Mouse (Mus musculus) lung, postnatal 25 days (tissue): Measurements from ENCODE around the gene Gm4559.
"Not testable (repeated sequence)": the region's sequence is repeated elsewhere in the genome, so short reads cannot be mapped to it uniquely, and the experiment has no call there.

ENCODE experiments used
- DNase-seq: peaks from one replicate; pipeline ENCODE4 v3.0.0; 2022; ENCODE audit warnings: low spot score

The Gm4559 gene

DNA sequence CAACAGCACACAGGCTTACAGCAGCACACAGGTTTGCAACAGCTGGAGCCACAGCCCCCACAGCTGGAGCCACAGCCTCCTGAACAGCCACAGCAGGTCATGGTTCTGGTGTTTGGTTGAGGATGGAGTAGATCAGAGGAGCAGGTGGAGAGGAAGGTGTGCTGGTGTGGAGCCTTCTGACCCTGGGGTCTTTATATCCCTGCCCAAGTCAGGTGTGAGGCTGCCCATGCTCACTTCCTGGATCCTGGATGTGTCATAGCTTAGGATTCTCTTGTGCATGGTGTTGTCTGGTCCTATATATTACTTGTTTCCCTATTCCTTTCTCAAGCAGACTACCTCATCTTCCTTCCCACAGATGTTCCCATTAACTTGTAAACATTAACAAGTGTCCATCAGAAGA, at the start of gene Gm4559:
Gene Gm4559 (minus strand): TSS at position 101 of the 400 bp plus-strand sequence.
- DNase-seq: not testable (repeated sequence)

DNA sequence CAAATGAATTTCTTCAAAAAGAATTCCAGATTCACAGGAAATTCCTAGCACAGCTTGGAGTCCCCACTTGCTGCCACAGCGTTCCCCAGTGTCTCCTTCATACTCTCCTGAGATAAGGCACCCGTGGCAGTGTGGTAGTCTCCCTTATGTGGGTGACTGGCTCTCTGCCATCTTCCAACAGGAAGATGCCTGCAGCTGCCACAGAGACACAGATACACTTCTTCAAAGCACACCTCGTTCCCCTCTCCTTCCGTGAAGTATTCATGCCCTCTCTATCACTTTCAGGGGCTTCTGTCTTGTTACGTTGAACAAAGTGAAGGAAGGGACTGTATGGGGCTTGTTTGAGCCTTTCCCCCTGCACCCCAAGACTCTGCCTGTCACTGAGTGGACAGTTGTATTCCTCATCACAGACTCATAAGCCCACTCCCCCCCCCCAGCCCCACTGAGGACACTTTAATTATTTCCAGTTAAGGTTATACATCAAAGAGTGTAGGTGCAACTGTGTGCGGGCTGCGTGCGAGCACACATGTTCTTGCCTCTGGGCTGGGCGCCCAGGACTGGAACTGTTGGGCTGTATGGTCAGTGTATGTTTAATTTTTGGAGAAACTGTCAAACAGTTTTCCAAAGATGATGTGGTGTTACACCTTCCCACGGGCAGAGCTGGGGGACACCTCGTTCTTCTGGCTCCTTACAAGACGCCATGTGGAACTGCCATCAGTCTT, 49.4 kb upstream of the Gm4559 start:
- DNase-seq: no peak

DNA sequence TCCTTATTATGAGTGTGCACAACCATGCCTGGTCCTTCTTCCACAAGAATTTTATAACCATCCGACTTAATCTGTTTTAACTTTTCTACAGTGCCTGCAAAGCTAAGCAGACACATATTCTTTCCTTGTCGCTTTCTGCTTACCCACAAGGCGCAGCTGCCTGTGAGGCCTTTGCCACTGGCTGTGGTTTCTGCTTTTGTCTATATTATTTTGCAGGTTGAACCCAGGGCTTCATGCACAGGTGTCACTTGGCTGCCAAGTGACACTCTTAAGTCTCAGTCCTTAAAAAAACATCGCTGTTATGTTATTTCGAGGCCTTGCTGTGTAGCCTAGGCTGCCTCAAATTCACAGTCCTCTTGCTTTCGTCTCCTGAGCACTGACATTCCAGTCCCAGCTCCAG, 48.5 kb upstream of the Gm4559 start:
- no peak for DNase-seq

DNA sequence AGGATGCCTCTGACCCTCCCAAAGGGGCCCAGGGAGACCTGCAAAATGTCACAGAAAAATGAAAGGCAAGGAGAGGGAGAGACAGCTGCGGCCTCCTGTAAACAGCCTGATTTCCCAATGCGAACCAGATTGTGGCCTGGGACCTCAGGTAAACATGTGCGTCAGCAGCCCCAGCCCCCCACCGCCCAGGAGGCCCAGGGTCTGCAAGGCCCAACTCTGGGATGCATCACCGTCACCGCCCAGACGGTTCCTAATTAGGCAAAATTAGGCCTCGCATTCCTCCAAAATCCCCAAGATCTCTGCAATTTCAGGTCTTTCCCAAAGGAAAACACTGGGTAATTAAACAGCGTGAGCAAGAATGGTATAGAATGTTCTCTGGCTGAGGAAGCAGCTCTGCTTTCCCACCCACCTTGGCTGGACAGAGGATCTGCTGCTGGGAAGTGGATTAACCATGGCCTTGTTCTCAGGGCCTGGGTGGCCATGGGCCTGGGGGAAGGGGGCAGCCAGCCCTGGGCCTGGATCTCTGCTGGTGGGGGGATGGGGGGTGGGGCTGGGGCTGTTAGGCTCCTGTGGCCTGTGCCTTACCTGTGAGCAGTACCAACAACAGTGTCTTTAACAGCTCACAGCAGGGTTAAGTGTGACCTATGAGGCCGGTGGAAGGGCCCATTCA, 47.6 kb upstream of the Gm4559 start:
- not testable (repeated sequence) for DNase-seq

DNA sequence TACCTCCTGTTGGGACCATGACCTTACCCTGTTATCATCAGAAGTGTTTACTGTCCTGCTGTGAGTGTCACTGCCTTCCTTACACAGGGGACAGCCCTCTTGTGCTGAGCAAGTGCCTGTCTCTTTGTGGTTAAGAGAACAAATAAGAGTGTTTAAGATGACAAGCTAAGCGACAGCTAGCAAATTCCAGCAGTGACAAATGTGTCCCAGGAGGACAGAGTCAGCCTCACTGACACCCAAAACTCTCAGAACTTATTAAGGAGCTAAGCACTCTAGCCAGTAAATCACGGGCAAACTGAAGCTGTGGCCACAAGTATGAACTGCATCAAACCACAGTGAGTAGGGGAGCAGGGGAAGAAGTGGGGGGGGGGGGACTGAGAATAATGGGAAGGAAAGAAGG, 46.7 kb upstream of the Gm4559 start:
- no peak for DNase-seq

DNA sequence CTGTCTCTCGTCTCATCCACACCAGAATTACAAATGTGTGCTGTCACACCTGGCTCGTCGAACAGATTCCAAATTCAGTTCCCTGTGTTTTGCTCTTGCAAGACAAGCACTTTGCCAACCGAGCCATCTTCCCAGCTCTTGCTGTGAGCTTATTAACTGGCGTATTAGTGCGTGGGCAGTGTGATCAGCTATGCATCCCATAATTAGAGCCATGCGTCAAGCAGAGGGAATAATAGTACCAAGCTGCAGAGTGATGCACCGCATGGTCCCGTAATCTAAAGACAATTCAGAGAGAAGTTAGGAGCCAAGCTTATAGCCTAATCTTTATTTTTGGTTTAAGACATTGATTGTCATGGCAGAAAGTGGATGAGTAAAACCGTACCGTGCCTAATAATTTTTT, 45.0 kb upstream of the Gm4559 start:
- DNase-seq: no peak

DNA sequence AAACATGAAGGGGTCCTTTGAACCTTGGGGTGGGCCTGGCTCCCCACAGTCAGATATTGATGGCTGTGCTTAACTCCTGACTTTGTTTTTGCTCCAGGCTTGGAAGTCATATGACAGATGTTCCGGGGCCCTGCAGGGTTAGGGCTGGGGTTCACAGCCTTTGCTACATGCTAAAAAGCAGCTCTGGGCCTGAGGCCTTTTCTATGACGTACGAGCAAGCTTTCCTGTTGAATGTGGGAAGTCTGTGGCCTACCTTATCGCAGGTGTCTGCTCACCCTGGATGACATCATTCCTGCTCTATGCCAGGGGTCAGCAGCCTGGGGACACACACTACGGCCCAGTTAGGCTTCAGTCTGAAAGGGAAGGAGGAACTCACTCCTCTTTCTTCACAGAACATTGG, 43.1 kb upstream of the Gm4559 start:
- no peak for DNase-seq

DNA sequence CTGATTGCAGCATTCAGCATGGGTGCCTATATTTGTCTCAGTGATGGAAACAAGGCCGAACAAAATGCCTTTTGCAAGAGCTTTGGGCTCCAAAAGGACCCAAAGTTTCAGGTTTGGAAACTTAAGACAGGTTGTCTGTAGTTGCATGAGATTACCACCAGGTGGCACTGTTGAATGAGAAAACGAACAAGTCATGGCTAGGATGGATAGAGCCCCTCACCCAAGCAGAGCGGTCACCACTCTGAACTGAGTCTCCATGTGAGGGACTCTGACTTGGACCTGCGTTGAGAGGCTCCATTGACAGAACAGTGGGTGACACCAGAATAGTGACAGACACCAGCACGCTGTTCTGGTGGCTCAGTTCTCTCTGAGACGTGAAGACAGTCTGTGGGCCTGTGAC, 42.4 kb upstream of the Gm4559 start:
- no peak for DNase-seq

DNA sequence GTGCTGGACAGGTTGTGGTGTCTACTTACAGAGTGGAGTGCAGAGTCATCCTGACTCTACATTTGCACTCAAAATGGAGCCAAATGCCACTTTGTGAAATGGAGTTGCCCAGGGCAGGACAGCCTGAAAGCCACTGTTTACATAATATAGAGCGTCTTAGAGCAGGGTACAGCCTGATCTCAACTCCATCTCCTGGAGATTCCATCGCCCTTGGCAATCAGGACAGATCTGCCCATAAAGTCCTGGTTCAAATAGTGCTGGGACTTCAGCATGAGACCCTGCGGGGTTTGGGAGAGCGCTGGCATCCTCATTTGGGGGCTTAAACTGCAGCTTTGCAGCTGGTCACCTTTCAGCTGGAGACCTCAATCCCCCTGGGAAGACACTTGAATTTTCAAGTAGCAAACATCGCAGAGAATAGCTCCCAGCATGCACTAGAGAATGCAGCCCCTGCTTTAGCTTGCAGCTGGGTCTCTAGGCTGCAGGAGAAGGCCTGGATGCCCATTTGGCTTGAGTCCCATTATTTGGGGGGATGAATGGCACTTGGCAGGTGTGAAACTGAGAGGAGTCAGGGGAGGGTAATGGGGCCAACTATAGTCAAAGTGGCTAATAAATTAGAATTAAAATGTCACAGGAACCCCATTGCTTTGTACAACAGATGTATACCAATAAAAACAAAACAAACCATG, 40.6 kb upstream of the Gm4559 start:
- no peak for DNase-seq

DNA sequence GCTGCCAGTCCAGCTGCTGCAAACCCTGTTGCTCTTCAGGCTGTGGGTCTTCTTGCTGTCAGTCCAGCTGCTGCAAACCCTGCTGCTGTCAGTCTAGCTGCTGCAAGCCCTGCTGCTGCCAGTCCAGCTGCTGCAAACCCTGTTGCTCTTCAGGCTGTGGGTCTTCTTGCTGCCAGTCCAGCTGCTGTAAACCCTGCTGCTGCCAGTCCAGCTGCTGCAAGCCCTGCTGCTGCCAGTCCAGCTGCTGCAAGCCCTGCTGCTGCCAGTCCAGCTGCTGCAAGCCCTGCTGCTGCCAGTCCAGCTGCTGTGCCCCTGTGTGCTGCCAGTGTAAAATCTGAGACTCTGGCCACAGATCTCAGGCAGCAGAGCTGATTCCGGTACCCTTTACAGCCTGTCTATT, 29.8 kb upstream of the Gm4559 start:
- not testable (repeated sequence) for DNase-seq

DNA sequence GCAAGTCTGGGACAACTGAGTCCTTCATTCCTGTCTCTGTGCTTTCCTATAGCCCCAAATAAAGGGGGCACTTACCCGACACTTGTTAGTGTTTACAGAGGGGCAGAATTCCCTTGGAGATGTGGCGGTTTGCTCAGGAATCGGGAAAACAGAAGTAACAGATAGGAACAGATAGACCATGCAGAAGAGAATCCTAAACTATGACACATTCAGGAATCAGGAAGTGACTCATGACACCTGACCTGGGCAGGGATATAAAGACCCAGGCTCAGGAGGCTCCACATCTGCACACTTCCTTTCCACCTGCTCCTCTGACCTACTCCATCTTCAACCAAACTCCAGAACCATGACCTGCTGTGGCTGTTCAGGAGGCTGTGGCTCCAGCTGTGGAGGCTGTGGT, 29.1 kb upstream of the Gm4559 start, which contains the start of gene Krtap5-4:
Gene Krtap5-4 (plus strand): TSS at position 301 of the 400 bp plus-strand sequence.
- no peak for DNase-seq

DNA sequence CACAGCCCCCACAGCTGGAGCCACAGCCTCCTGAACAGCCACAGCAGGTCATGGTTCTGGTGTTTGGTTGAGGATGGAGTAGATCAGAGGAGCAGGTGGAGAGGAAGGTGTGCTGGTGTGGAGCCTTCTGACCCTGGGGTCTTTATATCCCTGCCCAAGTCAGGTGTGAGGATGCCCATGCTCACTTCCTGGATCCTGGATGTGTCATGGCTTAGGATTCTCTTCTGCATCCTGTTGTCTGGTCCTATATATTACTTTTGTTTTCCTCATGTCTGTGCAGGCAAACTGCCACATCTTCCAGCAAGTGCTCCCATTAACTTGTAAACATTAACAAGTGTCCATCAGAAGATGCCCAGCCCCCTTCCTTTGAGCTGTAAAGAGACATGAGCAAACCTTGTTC, 22.9 kb upstream of the Gm4559 start, which contains the start of gene Krtap5-1:
Gene Krtap5-1 (minus strand): TSS at position 101 of the 400 bp plus-strand sequence.
- not testable (repeated sequence) for DNase-seq

DNA sequence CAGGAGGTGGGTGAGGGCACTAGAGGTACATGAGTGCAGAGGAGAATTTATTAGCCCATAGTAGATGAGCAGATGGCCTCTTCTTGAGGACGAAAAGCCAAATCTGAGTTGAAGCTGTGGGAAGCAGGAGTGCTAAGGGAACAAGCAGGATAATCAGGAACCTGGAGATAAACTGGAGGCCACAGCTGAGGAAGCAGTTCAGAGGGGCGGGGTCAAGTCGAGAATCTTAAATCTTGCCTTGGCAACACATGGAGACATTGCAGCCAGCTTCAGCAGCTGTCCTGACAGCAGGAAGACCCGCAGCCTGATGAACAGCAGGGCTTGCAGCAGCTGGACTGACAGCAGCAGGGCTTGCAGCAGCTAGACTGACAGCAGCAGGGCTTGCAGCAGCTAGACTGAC, 21.9 kb upstream of the Gm4559 start:
- DNase-seq: not testable (repeated sequence)

DNA sequence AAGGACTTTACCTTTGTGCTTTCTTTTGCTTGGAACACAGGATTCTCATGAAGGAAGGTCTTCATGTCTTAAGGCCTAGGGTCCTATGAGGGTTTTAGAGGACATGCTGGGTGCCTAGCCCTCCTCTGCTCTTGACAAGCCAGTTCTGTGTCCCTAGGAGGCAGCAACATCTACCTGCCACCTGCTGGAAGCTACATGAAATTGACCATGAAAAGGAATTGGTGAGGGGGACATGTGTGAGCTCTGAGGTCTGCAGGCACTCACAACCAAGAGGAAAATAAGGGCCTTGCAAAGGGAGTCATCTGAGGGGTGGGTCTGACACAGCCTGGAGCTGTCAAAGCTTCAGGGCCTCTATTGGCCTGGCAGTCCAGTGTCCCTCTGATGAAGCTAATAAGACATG, 21.3 kb upstream of the Gm4559 start:
- no peak for DNase-seq

DNA sequence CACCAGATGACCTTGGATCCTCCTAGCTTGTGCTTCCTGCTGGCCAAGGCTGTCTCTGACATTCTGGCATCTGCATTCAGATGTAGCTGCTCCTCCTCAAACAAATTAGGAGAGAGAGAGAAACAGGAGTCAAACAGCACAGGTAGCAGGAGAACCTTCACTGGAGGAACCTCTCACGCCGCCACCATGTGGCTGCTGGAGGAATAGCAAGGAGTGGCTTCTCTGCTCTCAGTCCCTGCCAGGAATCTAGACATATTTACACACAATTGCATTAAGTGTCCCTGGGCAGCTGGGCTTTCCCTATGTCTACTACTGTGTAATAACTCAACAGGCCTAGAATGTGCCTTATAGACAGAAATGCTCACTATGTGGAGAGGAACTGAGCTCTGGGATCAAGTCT, 19.7 kb upstream of the Gm4559 start:
- DNase-seq: peak; percentile 31

DNA sequence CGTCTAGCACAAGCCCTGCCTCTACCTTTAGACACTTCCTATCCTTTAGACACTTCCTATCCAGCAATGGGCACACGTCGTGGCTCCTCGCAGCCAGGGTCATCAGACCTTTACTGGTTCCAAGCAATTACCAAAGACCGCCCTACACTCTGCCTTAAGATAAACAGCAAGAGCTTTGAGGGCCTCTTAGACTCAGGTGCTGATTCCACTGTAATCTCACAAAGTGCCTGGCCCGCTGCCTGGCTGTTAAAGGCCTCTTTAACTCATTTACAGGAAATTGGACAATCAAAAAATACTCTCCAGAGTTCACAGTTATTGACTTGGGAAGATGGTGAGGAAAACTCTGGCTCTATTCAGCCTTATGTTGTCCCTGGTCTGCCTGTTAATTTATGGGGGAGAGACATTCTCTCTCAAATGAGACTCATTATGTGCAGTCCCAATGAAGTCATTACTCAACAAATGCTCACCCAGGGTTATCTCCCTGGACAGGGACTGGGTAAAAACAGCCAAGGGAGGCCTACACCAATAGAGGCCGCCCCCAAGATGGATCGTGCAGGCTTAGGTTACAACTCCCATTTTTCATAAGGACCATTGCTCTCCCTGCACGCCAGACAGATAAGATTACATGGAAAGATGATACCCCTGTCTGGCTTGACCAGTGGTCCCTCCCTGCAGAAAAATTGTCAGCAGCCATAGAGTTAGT, 11.9 kb upstream of the Gm4559 start:
- peak; percentile 57 for DNase-seq

DNA sequence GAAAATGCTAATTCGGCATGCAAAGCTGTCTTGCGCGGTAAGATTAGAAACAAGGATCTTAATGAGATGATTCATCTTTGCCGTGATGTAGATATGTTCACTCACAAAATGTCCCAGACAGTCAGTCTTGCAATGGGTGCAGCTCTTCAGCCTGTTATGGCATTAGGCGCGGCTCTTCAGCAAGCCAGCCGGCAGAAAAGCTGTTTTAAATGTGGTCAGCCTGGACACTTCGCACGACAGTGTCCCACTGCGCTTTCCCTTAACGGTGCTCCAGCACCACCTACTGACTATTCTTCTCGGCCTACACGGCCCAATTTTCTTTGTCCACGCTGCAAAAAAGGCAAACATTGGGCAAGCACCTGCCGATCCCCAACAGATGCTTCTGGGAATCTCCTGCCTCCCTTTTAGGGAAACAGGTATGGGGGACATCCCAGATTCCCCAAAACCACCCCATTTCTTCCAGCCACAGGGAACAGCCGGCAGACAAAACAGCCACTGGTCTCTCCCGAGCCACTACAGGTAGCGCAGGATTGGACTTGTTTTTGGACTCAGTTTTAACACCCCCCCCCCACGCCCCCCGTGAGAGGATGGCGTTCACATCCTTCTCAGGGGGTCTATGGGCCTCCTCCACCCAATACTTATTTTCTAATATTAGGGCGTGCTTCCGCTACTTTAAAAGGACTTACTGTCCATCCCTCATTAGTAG, 11.1 kb upstream of the Gm4559 start:
- DNase-seq: no peak

DNA sequence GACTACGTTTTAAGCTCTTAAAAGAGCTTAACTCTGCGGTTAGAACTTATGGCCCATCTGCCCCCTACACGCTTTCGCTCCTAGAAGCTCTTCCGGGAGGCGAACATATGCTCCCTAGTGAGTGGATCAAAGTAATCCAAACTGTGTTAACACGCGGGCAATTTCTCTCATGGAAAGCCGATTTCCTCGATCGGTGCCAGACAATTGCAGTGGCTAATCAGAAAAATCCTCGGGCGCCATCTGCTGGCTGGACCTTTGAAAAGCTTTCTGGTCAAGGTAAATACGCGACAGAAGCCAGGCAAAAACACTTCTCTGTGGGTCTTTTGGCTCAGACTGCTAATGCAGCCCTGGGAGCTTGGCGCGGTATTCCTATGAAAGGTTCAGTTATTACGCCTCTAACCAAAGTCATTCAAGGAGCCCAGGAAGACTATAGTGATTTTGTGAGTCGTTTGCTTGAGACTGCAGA, 10.5 kb upstream of the Gm4559 start:
- DNase-seq: peak; percentile 89

DNA sequence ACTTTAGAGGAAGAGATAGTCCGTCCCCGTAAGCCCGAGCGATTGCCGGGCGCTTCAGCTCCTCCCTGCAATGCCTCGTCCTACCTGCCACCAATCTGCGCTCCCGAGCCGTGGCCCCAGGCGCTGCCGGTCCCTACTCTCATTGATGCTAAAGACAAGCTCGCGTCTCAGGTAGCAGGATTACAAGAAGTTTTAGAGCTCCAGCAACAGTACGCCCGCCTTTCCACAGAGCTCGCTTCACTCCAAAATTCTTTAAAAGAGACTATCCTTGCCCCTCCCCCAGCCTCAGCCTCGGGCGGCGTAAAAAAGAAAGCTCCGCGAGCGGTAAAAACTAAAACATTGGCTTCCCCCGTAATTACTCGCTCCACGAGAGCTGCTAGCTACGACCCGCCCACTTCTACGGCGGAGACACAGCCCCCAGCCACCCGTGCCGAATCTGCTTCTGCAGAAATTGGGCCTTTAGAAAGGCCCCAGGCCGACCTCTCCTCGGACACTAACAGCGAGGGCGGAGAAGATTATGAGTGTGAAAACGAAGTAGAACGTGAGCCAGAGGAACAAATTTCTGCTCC, 9.9 kb upstream of the Gm4559 start:
- peak; percentile 45 for DNase-seq

DNA sequence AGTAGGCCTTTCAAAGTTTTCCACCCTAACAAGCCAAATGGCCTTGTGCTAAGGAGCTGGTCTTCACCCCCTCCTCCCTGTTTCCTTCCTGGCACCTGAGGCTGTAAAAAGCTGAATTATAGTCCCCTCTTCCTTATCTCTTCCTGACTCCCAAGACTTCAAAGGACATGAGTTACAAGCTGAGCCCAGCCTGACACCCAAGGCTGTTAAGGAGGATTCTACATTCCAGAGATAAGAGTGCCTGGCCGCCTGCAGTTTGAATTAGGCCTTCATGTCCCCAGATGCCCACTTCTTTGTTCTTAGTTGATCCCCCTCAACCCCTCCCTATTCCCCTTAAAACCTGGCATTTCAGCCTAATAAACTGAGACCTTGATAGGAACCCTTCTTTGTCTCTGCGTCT, 8.7 kb upstream of the Gm4559 start:
- DNase-seq: not testable (repeated sequence)

DNA sequence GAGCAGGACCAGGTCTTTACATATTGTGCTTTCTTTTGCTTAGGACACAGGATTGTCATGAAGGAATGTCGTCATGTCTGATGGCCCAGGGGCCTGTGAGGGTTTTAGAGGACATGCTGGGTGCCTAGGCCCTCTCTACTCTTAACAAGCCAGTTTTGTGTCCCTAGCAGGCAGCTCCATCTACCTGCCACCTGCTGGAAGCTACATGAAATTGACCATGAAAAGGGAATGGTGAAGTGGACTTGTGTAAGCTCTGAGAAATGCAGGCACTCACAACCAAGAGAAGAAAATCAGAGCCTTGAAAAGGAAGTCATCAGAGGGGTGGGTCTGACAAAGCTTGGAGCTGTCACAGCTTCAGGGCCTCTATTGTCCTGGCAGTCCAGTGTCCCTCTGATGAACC, 5.1 kb upstream of the Gm4559 start:
- not testable (repeated sequence) for DNase-seq
